Mouse (Mus musculus): Measurements from ENCODE around the gene Slc25a24.

Gene Slc25a24

GRCm38 (mm10) chr3:109122641-109123530 lies at the start of gene Slc25a24:
Gene Slc25a24, plus strand, starts transcription at chr3:109123149.
- DNase-seq (ENCODE audit: low read depth, low spot score) = peak; percentile 31

GRCm38 (mm10) chr3:109080169-109080568 lies 42.8 kb upstream of the Slc25a24 start, which contains the start of gene Slc25a54:
Gene Slc25a54, plus strand, starts transcription at chr3:109080469.
- DNase-seq (ENCODE audit: low read depth, low spot score) = no peak

- no peak for DNase-seq (ENCODE audit: low read depth, low spot score)
Observed at GRCm38 (mm10) chr3:109084418-109084817, 38.5 kb upstream of the Slc25a24 start.

- DNase-seq (ENCODE audit: low read depth, low spot score) = peak; percentile 8
Observed at GRCm38 (mm10) chr3:109088460-109088859, 34.5 kb upstream of the Slc25a24 start.

- no peak for DNase-seq (ENCODE audit: low read depth, low spot score)
Observed at GRCm38 (mm10) chr3:109104702-109105101, 18.2 kb upstream of the Slc25a24 start.

GRCm38 (mm10) chr3:109117136-109117535 lies 5.8 kb upstream of the Slc25a24 start:
- no peak for DNase-seq (ENCODE audit: low read depth, low spot score)

- DNase-seq (ENCODE audit: low read depth, low spot score) = no peak
Observed at GRCm38 (mm10) chr3:109119562-109119961, 3.4 kb upstream of the Slc25a24 start.

- no peak for DNase-seq (ENCODE audit: low read depth, low spot score)
Observed at GRCm38 (mm10) chr3:109119973-109120372, 3.0 kb upstream of the Slc25a24 start.

- DNase-seq (ENCODE audit: low read depth, low spot score) = no peak
Observed at GRCm38 (mm10) chr3:109123531-109123981, 607 bp downstream of the Slc25a24 start.

GRCm38 (mm10) chr3:109124091-109124490 lies 1.1 kb downstream of the Slc25a24 start:
- DNase-seq (ENCODE audit: low read depth, low spot score) = no peak

- DNase-seq (ENCODE audit: low read depth, low spot score) = no peak
Observed at GRCm38 (mm10) chr3:109125531-109125930, 2.6 kb downstream of the Slc25a24 start.

- DNase-seq (ENCODE audit: low read depth, low spot score) = no peak
Observed at GRCm38 (mm10) chr3:109129768-109130167, 6.8 kb downstream of the Slc25a24 start.

GRCm38 (mm10) chr3:109132966-109133365 lies 10.0 kb downstream of the Slc25a24 start:
- DNase-seq (ENCODE audit: low read depth, low spot score) = no peak

- DNase-seq (ENCODE audit: low read depth, low spot score) = peak; percentile 25
Observed at GRCm38 (mm10) chr3:109134036-109134435, 11.1 kb downstream of the Slc25a24 start.

- DNase-seq (ENCODE audit: low read depth, low spot score) = no peak
Observed at GRCm38 (mm10) chr3:109135352-109135751, 12.4 kb downstream of the Slc25a24 start.

GRCm38 (mm10) chr3:109152561-109152960 lies 29.6 kb downstream of the Slc25a24 start:
- DNase-seq (ENCODE audit: low read depth, low spot score) = no peak

GRCm38 (mm10) chr3:109153410-109153809 lies 30.5 kb downstream of the Slc25a24 start:
- DNase-seq (ENCODE audit: low read depth, low spot score) = no peak

- no peak for DNase-seq (ENCODE audit: low read depth, low spot score)
Observed at GRCm38 (mm10) chr3:109155926-109156669, 33.1 kb downstream of the Slc25a24 start.

- peak; percentile 27 for DNase-seq (ENCODE audit: low read depth, low spot score)
Observed at GRCm38 (mm10) chr3:109157481-109157880, 34.5 kb downstream of the Slc25a24 start.

- no peak for DNase-seq (ENCODE audit: low read depth, low spot score)
Observed at GRCm38 (mm10) chr3:109164088-109164487, 41.1 kb downstream of the Slc25a24 start.

GRCm38 (mm10) chr3:109164644-109165043 lies 41.7 kb downstream of the Slc25a24 start:
- DNase-seq (ENCODE audit: low read depth, low spot score) = no peak

- DNase-seq (ENCODE audit: low read depth, low spot score) = no peak
Observed at GRCm38 (mm10) chr3:109165214-109165829, 42.4 kb downstream of the Slc25a24 start.

Measured in R1 (cell line).